Mouse (Mus musculus): ENCODE measurements around the gene Suco.

- no peak for TF ChIP-seq CTCF (IDR thresholded peaks at IDR 0.05)
- no peak for TF ChIP-seq EP300 (IDR thresholded peaks at IDR 0.05)
These were observed 17.2 kb downstream of the Suco start for GRCm38 (mm10) chr1:161859248-161859647.
